Mouse (Mus musculus): ENCODE measurements around the gene Ntm. TPM values are rescaled to one million over a fixed set of nuclear protein-coding genes. Genes with fewer than 3 reads are reported as not detected.

The Ntm gene
- total RNA-seq, 4 experiments from 2014 or later, result 0.46 to 1.4 (median 1.1) TPM

DNA sequence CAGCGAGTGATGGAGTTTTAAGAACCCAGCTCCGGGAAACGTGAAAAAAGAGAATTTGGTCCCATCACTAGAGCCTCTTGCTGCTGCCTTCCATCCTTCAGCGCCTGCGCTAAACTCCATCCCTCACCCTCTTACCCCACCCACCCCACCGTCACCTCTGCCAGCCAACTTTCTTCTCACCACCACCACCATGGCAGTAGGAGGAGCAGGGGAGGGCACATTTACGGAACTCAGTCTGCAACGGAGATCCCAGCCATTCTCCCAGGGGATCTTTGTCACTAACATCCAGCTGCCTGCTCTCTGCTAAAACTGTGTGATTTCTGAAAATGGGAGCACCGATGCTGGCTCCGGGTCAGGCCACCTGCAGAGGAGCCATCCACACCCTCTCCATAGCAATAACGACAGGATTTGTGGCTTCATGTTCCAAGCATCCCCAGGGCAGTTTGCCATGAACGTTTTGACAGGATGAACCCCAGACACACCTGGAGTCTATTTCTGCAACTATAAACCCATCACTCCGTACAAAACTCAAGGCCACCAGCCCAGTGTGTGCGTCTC is 309.2 kb downstream of the Ntm start:
- DNase-seq, result no peak

GRCm38 (mm10) chr9:29652854-29653253 is 310.1 kb downstream of the Ntm start:
- no peak for DNase-seq

GRCm38 (mm10) chr9:29651856-29652255 is 311.1 kb downstream of the Ntm start:
- DNase-seq, result no peak

DNA sequence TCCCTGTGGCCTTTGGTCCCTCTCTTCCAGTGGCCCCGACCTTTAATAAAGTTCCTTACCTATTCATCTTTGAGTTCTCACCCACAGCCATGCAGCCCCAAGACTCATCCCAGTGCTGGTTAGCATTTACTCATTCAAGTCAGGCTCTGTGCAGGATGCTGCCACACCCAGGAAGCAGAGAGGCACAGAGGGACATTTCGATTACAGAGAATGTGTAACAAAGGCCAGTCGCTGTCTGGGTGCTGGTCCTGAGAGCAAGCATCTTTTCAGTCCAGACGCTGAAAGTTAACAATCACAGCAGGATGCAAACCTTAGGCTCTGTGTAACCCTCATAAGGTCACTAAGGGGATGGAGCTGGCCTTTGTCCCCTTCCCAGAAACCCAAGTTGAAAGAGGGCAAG is 311.7 kb downstream of the Ntm start:
- DNase-seq, result no peak

- DNase-seq, result no peak
Observed at GRCm38 (mm10) chr9:29650679-29651078, 312.3 kb downstream of the Ntm start.

- DNase-seq, result no peak
Observed at GRCm38 (mm10) chr9:29650266-29650665, 312.7 kb downstream of the Ntm start.

DNA sequence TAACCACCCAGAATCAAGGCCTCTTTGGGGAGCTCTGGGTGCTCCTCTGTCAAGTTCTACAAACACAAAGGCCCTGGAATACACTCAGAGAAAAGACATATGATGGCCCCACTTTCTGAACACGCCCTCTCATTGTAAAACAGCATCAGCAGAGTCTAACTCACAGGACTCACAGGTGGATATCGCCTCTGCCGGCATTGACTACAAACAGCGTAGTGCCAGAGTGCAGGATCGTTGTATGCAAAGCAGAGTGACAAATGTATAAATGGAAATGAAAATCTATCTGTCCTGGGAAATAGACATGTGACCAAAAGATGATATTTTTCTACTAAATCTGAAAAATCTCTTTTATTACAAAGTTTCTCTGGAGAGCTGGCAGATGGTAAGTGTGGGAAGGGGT is 314.7 kb downstream of the Ntm start:
- DNase-seq, result no peak

DNA sequence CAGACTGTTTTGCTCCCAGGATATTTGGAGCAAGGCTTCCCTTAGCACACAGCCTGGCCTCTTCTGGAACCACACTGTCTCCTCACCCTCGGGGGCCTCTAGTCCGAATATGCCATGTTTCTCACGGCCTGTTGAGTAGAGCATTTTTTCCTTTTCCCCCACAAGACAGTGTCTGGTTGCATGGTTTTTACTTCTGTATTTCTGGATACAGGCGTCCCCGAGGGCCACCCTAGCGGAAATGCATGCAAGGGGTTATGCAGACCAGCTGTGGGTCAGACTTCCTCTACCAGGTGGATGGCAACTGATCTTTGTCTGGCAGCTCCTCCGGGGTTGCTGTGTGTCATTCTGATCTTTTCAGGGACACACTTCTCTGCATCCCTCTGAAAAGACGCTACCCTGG is 315.2 kb downstream of the Ntm start:
- DNase-seq, result no peak

GRCm38 (mm10) chr9:29645796-29646400 is 317.0 kb downstream of the Ntm start:
- DNase-seq, result peak; percentile 16

- DNase-seq, result peak; percentile 35
Observed at GRCm38 (mm10) chr9:29642997-29643657, 319.8 kb downstream of the Ntm start.

DNA sequence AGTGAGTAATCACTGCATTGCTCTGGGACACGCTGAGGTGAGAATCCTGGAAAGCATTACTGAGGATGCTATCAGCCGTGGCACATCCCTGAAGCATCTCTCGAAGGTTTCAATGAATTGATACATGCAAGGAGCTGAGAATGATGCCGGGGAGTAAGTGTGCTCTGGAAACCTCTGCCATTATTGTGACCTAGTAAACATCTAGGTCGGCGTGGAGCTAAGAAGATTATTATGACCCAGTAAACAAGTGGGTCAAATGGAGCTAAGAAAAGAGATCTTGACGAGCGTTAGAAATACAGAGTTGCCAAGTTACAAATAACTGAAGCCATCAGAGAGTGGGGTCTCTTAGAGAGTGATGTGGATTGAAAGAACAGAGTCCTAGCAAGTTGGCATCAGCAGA is 325.6 kb downstream of the Ntm start:
- no peak for DNase-seq

- no peak for DNase-seq
Observed at GRCm38 (mm10) chr9:29617181-29617580, 345.8 kb downstream of the Ntm start.

DNA sequence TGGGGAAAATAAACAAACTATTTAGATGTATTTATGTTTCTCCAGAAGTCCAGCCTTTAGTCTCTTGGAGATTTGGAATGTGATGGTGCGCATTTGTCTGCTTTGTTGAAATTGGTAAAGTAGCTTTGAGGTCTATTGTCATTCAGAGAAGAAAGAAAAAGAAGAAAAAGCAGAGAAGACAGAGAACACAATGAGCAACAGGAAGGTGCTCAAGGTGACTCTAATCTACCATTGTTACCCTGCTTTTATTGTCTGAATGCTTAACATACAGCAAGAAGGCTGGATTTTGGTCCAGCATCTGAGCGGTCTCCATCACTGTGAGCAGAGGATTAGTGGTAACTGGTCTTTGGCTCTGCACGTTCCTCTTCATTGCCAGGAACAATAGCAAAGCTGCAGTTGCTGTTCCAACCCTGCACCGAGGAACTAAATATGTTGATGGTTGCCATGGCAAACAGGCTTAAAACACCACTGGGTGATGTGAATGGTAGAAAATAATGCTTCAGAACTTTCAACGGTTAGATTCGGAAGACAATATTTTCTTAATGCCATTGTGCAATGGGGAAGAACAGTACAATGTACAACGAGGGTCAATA is 350.8 kb downstream of the Ntm start:
- DNase-seq, result no peak

DNA sequence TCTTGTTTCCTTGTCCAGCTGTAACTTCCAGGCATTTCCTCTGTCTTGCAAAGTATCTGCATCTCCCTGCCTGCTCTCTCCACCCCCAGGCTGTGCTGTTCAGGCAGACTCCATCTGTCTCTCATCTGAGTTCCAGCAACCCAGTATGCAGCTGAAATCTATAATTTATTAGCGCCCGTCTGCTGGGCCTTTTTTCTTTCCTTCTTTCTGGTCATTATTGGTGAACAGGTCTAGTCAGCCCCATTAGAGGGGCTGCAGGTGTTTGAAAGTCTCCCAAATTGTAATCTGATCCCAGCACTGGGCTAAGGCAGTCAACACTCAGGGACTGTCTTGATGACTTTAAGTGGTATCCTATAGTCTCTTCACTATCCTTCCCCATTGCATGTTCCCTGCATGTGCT is 352.1 kb downstream of the Ntm start:
- DNase-seq, result no peak

DNA sequence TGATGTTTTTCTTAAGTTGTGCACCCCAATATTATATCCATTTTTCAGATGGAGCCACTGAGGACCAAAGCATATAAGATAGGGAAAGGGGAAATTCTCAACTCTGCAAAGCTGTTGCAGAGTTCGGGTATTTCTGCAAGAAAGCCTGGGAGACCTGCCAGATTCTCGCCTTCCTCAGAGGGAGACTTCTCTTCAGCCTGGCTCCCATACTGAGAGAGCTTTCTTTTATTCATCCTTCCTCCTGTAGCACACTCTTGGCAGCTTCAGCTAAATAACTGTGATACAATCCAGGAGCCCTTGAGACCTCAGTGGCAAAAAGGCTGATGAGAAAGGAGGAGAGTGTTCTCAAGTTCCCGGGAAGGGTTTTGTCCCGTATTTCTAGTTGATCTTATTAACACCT is 365.3 kb downstream of the Ntm start:
- no peak for DNase-seq

DNA sequence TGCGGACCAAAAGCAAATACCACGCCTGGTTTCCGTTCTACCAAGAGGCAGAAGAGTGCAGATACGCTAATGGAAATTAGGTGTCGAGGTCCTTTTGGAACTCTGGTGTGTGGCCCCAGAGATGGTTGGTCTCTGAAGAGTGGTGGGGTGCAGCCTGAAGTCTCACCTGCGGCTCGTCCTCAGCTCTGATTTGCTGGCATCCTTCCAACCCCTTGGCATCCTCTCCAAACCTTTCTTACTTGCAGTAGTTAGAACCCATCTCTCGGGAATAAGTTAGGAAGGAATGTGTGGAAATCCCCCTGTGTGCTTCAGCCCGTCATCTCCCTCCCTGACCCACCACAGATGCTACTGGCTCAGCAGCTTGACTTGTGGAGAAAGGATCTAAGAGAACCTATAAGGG is 367.6 kb downstream of the Ntm start:
- no peak for DNase-seq

DNA sequence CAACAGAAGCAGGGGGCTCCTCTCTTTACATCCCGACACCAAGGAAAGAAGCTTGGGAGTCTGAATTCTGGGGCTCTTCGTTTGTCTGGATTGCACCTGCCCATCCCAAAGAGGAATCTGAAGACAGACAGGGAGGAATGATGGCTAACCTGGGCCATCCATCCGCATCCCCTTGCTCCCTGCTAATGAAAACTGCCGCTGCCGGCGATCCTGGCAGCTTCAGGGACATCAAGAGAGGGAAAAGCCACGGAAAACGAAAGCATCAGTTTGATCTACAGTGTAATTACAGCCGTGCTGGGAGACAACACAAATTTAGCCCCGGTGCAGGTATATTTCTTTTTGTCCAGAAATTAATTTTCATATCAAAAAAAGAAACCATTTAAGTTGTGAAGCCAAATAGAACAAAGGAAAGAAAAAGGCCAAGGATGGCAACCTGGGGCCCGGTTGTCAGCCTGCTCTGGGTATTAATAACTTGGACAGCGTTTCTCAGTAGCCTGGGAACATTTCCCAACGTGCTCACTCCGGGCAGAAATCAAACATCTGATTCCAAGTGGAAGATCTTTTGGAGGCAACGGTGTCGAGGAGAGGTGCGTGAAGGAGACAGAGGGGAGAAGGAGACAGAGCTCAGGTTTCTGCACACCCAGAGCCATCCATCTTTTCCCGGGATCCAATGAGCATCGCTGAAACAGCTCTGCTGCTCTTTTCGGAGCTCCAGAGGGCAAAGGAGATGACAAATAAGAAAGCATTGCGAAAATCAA is 368.2 kb downstream of the Ntm start:
- no peak for DNase-seq

DNA sequence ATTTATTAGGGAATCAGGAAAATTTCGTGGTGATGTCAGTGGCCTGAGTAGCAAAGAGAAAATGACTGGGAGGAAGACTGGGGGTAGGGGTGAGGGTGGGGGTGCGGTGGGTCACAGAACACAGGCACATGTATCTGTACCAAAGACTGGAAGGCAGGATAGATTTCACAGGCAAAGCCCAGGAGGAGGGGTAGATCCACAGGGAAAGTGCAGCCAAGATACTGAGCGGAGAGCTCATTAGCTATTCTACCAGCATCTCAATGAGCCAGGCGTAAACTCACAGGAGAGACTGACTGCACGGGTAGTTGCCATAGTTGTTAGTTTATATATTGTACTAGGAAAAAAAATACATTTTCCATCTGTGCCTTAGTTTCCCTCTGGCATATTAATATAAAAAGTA is 375.6 kb downstream of the Ntm start:
- no peak for DNase-seq

- DNase-seq, result no peak
Observed at GRCm38 (mm10) chr9:29586381-29586770, 376.6 kb downstream of the Ntm start.

DNA sequence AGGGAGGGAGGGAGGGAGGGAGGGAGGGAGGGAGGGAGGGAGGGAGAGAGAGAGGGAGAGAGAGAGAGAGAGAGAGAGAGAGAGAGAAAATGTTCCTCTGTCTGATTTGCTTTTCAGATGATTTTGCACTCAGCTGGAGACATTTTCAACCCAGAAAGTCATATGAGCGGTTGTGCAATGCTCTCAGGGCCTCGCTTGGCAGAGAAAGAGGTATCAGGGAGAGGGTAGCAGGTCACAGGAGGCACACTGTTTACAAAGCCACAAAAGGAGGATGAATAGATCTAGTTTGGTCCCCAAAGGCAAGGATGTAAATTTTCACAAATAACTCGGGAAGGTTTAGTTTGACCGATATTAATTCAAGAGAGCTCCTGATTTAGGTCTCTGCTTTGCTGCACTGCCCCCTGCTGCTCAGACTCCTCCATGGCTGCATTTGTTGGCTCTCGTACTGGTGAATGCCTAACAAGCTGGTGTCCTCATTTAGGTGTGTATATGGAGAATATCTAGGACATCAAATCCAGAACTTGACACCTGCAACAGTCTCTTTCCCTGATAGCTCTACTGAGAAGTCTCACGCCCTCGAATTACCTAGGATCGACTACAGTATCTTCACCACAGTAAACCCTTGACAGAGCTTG is 377.1 kb downstream of the Ntm start:
- DNase-seq, result peak; percentile 13

DNA sequence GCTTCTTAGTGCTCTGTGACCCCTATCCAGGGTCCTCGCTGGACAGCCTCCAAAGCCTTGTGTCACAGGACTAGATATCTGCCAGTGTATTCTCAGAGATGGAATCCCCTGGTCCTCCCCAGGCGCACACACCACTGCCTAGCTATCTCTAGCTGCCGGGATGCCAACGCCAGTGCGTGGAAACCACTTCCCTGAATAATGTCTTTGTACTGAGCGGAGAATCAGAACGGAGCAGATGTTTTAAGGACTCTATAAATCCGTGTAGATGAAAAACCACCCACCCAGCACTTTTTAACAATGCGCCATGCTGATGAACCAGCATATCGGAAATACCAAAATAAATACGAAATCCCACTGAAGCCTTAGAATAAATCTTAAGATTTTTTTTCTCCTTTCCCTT is 384.7 kb downstream of the Ntm start:
- DNase-seq, result no peak

DNA sequence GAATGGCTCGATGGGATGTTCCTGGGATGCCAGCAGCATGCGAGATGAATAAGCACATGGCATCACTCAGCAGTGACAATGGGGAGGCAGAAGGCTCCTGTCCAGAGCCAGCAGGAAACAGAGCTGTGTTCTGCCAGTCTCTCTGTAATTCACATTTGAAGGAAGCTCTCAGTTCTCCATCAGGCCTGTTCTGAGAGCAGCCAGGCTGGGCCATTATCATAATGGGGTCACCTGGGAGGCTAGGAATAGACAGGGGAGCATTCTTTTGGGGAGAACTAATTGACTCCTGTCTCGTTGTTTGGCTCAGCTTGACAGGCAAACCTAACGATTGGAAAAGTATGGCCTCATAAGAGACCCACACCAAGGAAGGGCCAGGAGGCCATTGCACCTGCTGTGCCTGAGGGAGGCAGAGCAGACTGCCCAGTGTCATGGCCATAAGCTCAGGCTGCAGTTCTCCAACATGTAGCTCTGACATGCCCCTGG is 386.8 kb downstream of the Ntm start:
- DNase-seq, result no peak

DNA sequence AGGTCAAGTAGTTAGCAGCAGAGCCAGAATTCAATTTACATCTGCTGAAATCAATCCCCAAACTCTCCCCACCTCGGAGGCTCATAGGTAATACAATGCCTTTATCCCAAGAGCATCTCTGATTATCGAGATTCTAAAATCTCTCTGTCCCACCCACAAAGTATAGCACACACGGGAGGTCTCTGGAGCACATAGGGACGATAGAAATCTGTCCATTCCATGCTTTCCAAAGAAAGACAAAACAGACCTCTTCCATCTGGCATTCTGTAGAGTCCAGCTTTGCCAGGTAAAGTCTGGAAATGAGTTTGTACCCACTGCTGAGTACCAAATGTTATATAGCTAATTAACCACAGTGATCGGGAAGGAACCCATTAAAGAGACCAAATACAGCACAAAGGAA is 388.4 kb downstream of the Ntm start:
- no peak for DNase-seq

Data from adrenal gland, adult 8-10 months (tissue).